Mouse (Mus musculus) lung, postnatal 0 days (tissue): ENCODE measurements around the gene Olfr464. TPM values are rescaled to one million over a fixed set of nuclear protein-coding genes. Genes with fewer than 3 reads are reported as not detected.
A peak's percentile ranks its signal among the peaks of the same experiment; 100 is the strongest.

Experiments used
- ATAC-seq: fragments of 200-750 bp; cut with Nextera tagmentation; 2 replicates; pipeline ENCODE4 v1.8.0; 2017; ENCODE audit warnings: moderate library complexity
- DNase-seq: peaks from one replicate; pipeline ENCODE4 v3.0.0-alpha.2; 2016; ENCODE audit warnings: low spot score
- H3K27ac ChIP-seq: fragments of 300-500 bp; sonication (generic); 2 replicates; pipeline ENCODE4 v1.5.1; 2014; ENCODE audit warnings: antibody characterized with exemption, mild to moderate bottlenecking, low read length, mixed read lengths
- H3K27me3 ChIP-seq: fragments of 300-500 bp; sonication (generic); replicated peaks from 2 replicates; pipeline ENCODE4 v1.6.1; 2014; ENCODE audit warnings: low read length, mixed read lengths; ENCODE audit not compliant: insufficient read depth
- H3K36me3 ChIP-seq: fragments of 300-500 bp; sonication (generic); 2 replicates; pipeline ENCODE4 v1.6.1; 2014; ENCODE audit warnings: low read length, mixed read lengths; ENCODE audit not compliant: insufficient read depth
- H3K4me1 ChIP-seq: fragments of 300-500 bp; sonication (generic); 2 replicates; pipeline ENCODE4 v1.6.1; 2014; ENCODE audit warnings: antibody characterized with exemption, low read depth, low read length, mixed read lengths; ENCODE audit not compliant: insufficient read depth
- H3K4me2 ChIP-seq: fragments of 300-500 bp; sonication (generic); replicated peaks from 2 replicates; pipeline ENCODE4 v1.6.1; 2014; ENCODE audit warnings: low read depth, mild to moderate bottlenecking, low read length, moderate library complexity, mixed read lengths
- H3K4me3 ChIP-seq: fragments of 300-500 bp; sonication (generic); 2 replicates; pipeline ENCODE4 v1.5.1; 2014; ENCODE audit warnings: low read depth, low read length
- H3K9ac ChIP-seq: fragments of 300-500 bp; sonication (generic); replicated peaks from 2 replicates; pipeline ENCODE4 v1.6.1; 2014; ENCODE audit warnings: low read depth, mild to moderate bottlenecking
- H3K9me3 ChIP-seq: fragments of 300-500 bp; sonication (generic); 2 replicates; pipeline ENCODE4 v1.6.1; 2016; ENCODE audit warnings: low read length, mixed read lengths
- CTCF ChIP-seq: IDR thresholded peaks from 2 replicates; pipeline ENCODE4 v1.5.1; 2016; ENCODE audit warnings: antibody characterized with exemption, mild to moderate bottlenecking
- EP300 ChIP-seq: IDR thresholded peaks from 2 replicates; pipeline ENCODE4 v1.6.1; 2016; ENCODE audit warnings: antibody characterized with exemption, mild to moderate bottlenecking, control low read depth
- WGBS: fragments of 180-500 bp; shearing (Covaris S2); extraction: QIAGEN DNeasy Blood & Tissue Kit; methylation state at CpG from one replicate; pipeline ENCODE4 v1.1.7; 2014; 5-methylcytosine and 5-hydroxymethylcytosine counted together
- polyA plus RNA-seq: library from polyadenylated mRNA; unstranded; fragments of >200 nt; fragmentation: Nextera tagmentation; extraction: Ambion mirVana; gene quantifications from 2 replicates; pipeline ENCODE4 v1.2.1, GENCODE M21; 2015

The Olfr464 gene
- not detected in 2 replicates for polyA plus RNA-seq

- WGBS, result 27% methylated on average over 5 of the region's 5 CpGs
- no peak for DNase-seq
- no peak within 1 kb of the TSS for H3K27ac ChIP-seq
Observed at GRCm38 (mm10) chr11:87920966-87921365, at the start of gene Olfr464. Gene Olfr464, minus strand, starts transcription at chr11:87920967.

GRCm38 (mm10) chr11:87968356-87969122 is 47.8 kb upstream of the Olfr464 start:
- Histone ChIP-seq H3K4me2 (0 out of 2 replicates have a peak overlapping the region, but pooled peaks have one; percentile 45), H3K4me1 (no peaks in the 10 kb centered on the region), H3K27ac (no peak overlapping the region), H3K9ac (no peak overlapping the region), H3K36me3 (no peaks in the 10 kb centered on the region), H3K9me3 (no peaks in the 10 kb centered on the region), H3K27me3 (no peaks in the 10 kb centered on the region), H3K4me3 (no peak overlapping the region)
- 14% methylated on average over 18 of the region's 20 CpGs for WGBS
- DNase-seq (no peak), ATAC-seq (no peak)
- TF ChIP-seq EP300, result no peak
- peak; percentile 34 for TF ChIP-seq CTCF

More at GRCm38 (mm10) chr11:87920966-87921365, at the start of gene Olfr464:
- TF ChIP-seq CTCF, result no peak
- TF ChIP-seq EP300, result no peak
- ATAC-seq, result no peak
- Histone ChIP-seq H3K36me3 (no peaks in the 10 kb centered on the region), H3K9me3 (no peaks in the 10 kb centered on the region), H3K4me3 (no peak within 1 kb of the TSS), H3K4me2 (no peak within 1 kb of the TSS), H3K9ac (no peak within 1 kb of the TSS), H3K4me1 (no peaks in the 10 kb centered on the region), H3K27me3 (no peaks in the 10 kb centered on the region)

GRCm38 (mm10) chr11:87967692-87968289 is 47.0 kb upstream of the Olfr464 start:
- TF ChIP-seq CTCF (peak; percentile 98), EP300 (no peak)
- H3K4me3 ChIP-seq, result no peak overlapping the region
- H3K4me1 ChIP-seq, result no peaks in the 10 kb centered on the region
- H3K9ac ChIP-seq, result no peak overlapping the region
- no peak overlapping the region for H3K27ac ChIP-seq
- no peaks in the 10 kb centered on the region for H3K27me3 ChIP-seq
- H3K36me3 ChIP-seq, result no peaks in the 10 kb centered on the region
- DNase-seq (peak; percentile 84), ATAC-seq (peak; percentile 64)
- no peaks in the 10 kb centered on the region for H3K9me3 ChIP-seq
- WGBS, result under 1% methylated on average over 15 of the region's 17 CpGs
- peak overlapping the region; percentile 45; the same call in 1 of the 2 replicates for H3K4me2 ChIP-seq

- H3K9me3 ChIP-seq, result no peaks in the 10 kb centered on the region
- no peaks in the 10 kb centered on the region for H3K27me3 ChIP-seq
- no peak overlapping the region for H3K4me2 ChIP-seq
- WGBS, result 27% methylated on average over 10 of the region's 10 CpGs
- no peaks in the 10 kb centered on the region for H3K4me1 ChIP-seq
- H3K9ac ChIP-seq, result no peak overlapping the region
- no peak for ATAC-seq
- no peaks in the 10 kb centered on the region for H3K36me3 ChIP-seq
- TF ChIP-seq CTCF (no peak), EP300 (no peak)
- no peak overlapping the region for H3K27ac ChIP-seq
- H3K4me3 ChIP-seq, result no peak overlapping the region
- no peak for DNase-seq
Observed at GRCm38 (mm10) chr11:87966214-87966613, 45.4 kb upstream of the Olfr464 start.

GRCm38 (mm10) chr11:87965293-87965692 is 44.5 kb upstream of the Olfr464 start:
- Histone ChIP-seq H3K9me3 (no peaks in the 10 kb centered on the region), H3K4me2 (no peak overlapping the region), H3K4me3 (no peak overlapping the region), H3K4me1 (no peaks in the 10 kb centered on the region), H3K36me3 (no peaks in the 10 kb centered on the region), H3K9ac (no peak overlapping the region), H3K27ac (no peak overlapping the region), H3K27me3 (no peaks in the 10 kb centered on the region)
- WGBS, result 31% methylated on average over 3 of the region's 3 CpGs
- TF ChIP-seq CTCF (no peak), EP300 (no peak)
- ATAC-seq, result no peak
- no peak for DNase-seq

- no peaks in the 10 kb centered on the region for H3K9me3 ChIP-seq
- TF ChIP-seq CTCF (no peak), EP300 (no peak)
Observed at GRCm38 (mm10) chr11:87957066-87957465, 36.3 kb upstream of the Olfr464 start.

More at GRCm38 (mm10) chr11:87957066-87957465, 36.3 kb upstream of the Olfr464 start:
- Histone ChIP-seq H3K4me2 (no peak overlapping the region), H3K36me3 (no peaks in the 10 kb centered on the region), H3K27ac (no peak overlapping the region), H3K27me3 (no peaks in the 10 kb centered on the region), H3K4me3 (no peak overlapping the region), H3K4me1 (no peaks in the 10 kb centered on the region), H3K9ac (no peak overlapping the region)
- DNase-seq (peak; percentile 50), ATAC-seq (no peak)
- 31% methylated on average over 7 of the region's 7 CpGs for WGBS
